Mouse (Mus musculus) E14TG2a.4 (cell line): ENCODE measurements around the gene Dll4.

Experiments used
- H3K27me3 ChIP-seq: 2 replicates; pipeline ENCODE4 v1.6.1; 2014; ENCODE audit warnings: low read length, control low read depth; ENCODE audit not compliant: insufficient read depth
- H3K36me3 ChIP-seq: 2 replicates; pipeline ENCODE4 v1.6.1; 2014; ENCODE audit warnings: low read length, control low read depth; ENCODE audit not compliant: insufficient read depth
- H3K4me1 ChIP-seq: replicated peaks from 2 replicates; pipeline ENCODE4 v1.6.1; 2014; ENCODE audit warnings: low read depth, low read length, control low read depth
- H3K4me3 ChIP-seq: replicated peaks from 2 replicates; pipeline ENCODE4 v1.5.1; 2014; ENCODE audit warnings: mild to moderate bottlenecking, low read length
- H3K9me3 ChIP-seq: 2 replicates; pipeline ENCODE4 v1.6.1; 2014; ENCODE audit warnings: low read length, control low read depth
- CTCF ChIP-seq: conservative IDR thresholded peaks from 2 replicates; pipeline ENCODE4 v1.5.1; 2014; ENCODE audit warnings: low read length
- NANOG ChIP-seq: IDR thresholded peaks from 2 replicates; pipeline ENCODE4 v1.6.1; 2014; ENCODE audit warnings: borderline replicate concordance, low read length, mixed read lengths
- POU5F1 ChIP-seq: IDR thresholded peaks from 2 replicates; pipeline ENCODE4 v1.6.1; 2014; ENCODE audit warnings: low read length, borderline replicate concordance

Dll4 gene

DNA sequence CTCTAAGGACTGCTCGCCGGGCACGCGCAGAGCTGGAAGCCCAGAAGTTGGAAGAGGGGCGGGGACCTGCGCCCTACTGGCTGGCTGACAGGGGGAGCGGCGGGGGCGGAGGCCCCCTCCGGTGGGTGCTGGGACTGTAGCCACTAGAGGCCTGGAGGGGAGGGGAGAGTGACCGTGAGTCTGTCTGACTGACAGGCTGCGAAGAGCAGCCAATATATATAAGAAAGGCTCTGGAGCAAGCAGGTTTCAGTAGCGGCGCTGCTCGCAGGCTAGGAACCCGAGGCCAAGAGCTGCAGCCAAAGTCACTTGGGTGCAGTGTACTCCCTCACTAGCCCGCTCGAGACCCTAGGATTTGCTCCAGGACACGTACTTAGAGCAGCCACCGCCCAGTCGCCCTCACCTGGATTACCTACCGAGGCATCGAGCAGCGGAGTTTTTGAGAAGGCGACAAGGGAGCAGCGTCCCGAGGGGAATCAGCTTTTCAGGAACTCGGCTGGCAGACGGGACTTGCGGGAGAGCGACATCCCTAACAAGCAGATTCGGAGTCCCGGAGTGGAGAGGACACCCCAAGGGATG, at the start of gene Dll4:
Gene Dll4 (plus strand): TSS at position 217 of the 576 bp plus-strand sequence.
- Histone ChIP-seq H3K4me3 (peak within 1 kb of the TSS; percentile 77), H3K4me1 (peaks cover 54% of the 10 kb centered on the region), H3K27me3 (peaks cover 97% of the 10 kb centered on the region), H3K36me3 (no peaks in the 10 kb centered on the region), H3K9me3 (0 out of 2 replicates have a peak, but pooled peaks cover 3% of the 10 kb centered on the region)
- TF ChIP-seq CTCF = no peak

DNA sequence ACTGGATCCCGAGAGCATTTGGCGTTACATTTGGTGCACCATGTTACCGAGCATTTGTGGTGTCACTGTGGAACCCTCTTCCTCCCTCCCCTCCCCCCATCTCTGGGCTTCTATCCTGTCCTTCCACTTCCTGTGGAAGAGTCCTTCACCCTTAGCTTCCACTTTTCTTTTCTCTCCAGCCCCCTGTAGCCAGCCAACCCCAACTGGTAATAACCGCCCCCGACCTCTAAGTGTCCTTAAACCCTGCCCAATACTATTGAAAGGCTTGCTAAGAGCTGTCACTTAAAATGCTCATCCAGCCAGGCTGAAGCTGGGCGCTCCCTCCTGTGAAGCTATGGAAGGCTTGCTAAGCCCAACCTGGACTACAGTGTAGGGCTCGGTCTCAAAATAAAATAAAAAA, 48.7 kb upstream of the Dll4 start:
- TF ChIP-seq NANOG = no peak
- no peak for TF ChIP-seq CTCF
- TF ChIP-seq POU5F1 = no peak
- Histone ChIP-seq H3K4me3 (0 out of 2 replicates have a peak overlapping the region, but pooled peaks have one; percentile 26), H3K9me3 (no peaks in the 10 kb centered on the region), H3K4me1 (peaks cover 20% of the 10 kb centered on the region; the same call in 1 of the 2 replicates), H3K27me3 (no peaks in the 10 kb centered on the region), H3K36me3 (no peaks in the 10 kb centered on the region)

DNA sequence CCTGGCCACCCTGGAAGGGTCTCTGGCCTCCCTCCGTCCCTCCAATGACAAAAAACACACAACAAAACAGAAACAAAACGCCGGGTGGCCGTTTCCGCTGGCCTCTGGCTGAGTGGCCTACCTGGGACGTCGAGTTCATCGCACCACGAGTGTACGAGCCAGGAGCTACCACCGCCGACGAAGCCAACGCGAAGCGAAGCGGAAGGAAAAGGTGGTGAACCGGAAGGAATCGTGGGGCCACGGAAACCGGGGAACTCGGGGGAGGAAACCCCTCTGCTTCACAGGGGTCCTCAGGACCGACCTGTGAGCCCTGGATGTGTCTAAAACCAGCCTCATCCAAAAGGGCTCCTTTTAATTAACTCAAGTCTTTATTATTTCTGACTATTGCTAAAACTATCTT, 47.8 kb upstream of the Dll4 start:
- Histone ChIP-seq H3K9me3 (no peaks in the 10 kb centered on the region), H3K27me3 (no peaks in the 10 kb centered on the region), H3K36me3 (no peaks in the 10 kb centered on the region), H3K4me3 (0 out of 2 replicates have a peak overlapping the region, but pooled peaks have one; percentile 26), H3K4me1 (peaks cover 20% of the 10 kb centered on the region; the same call in 1 of the 2 replicates)
- no peak for TF ChIP-seq CTCF
- no peak for TF ChIP-seq POU5F1
- TF ChIP-seq NANOG = no peak

DNA sequence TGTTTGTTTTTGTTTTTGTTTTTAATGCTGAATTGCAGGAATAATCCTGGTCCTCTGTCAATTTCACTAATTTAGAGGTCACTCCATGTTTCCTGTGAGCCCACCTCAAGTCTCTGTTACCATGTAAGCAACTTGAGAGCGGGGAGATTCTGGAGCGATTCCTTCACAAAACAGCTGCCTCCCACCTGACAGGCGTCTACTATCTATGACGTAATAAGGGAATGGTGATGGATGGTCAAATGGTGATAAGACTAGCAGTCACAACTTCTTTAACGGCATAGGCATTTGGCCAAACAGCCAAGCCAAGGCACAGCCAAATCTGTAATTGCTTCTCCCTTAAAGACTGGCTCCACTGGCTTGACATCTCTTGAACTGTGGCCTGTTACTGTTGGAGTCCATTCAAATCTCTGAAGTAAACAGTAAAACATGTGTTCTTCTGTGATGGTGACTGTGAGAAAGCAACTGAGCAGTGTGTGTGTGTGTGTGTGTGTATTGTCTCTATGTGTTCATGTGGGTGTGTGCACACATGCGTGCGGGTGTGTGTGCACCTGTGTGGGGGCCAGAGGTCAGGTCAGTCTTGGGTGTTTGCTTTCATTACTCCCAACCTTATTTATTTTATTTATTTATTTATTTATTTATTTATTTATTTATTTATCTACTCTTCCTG, 43.6 kb upstream of the Dll4 start:
- Histone ChIP-seq H3K4me3 (no peak overlapping the region), H3K36me3 (no peaks in the 10 kb centered on the region), H3K27me3 (no peaks in the 10 kb centered on the region), H3K4me1 (peaks cover 18% of the 10 kb centered on the region), H3K9me3 (no peaks in the 10 kb centered on the region)
- TF ChIP-seq NANOG (no peak), POU5F1 (no peak), CTCF (no peak)

DNA sequence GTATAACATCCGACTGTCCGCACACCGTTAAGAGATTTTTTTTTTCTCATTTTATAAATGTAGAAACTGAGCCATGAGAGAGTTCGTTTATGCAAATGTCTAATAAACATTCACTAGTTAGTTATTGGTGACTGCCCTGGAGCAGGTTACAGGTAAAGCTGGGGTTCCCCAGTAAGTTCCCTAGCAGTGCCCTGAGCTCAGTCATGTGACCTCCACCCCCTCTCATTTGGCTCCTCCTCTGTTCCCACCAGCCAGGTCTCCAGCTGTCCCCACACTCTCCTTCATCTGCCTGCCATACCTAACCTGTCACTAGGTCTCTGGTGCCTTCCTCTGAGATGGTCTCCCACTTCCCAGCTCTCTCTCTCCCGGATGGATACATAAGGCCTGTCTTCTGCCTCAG, 38.2 kb upstream of the Dll4 start:
- Histone ChIP-seq H3K36me3 (peaks cover 26% of the 10 kb centered on the region), H3K4me3 (no peak overlapping the region), H3K9me3 (no peaks in the 10 kb centered on the region), H3K27me3 (no peaks in the 10 kb centered on the region), H3K4me1 (peaks cover 31% of the 10 kb centered on the region)
- no peak for TF ChIP-seq NANOG
- no peak for TF ChIP-seq POU5F1
- TF ChIP-seq CTCF = no peak

DNA sequence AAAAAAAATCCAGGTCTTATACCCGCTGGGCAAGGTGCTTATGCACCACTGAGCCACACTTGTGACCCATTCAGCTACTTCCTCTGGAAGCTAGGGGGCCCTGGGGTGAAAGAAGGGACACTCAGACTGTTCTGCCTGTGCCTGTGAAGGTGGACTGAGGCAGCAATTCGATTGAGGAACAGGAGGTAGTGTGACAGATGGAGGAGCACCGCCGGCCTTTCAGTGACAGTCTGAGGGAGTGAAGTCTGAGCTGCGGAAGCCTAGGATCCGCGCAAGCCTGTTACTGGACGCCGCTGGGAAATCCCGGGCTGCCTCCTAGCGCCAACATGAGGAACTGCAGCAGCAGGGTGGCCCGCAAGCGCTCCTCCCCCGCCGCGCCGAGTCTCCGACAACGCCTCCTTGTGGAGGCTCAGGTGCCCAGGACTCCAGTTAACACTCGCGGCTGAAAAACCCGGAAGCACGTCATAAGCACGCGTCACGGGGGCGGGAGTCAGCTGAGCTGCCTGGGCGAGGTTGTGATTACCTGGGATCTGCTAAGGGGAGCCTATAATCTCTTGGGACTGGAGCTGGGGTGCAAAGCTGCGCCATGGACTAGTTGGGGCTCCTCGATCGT, 37.2 kb upstream of the Dll4 start, which contains the start of gene Vps18:
Gene Vps18 (plus strand): TSS at position 471 of the 613 bp plus-strand sequence.
- H3K4me1 ChIP-seq = peaks cover 40% of the 10 kb centered on the region
- peak; percentile 79 for TF ChIP-seq CTCF
- no peak for TF ChIP-seq POU5F1
- no peak for TF ChIP-seq NANOG
- H3K36me3 ChIP-seq = peaks cover 31% of the 10 kb centered on the region

DNA sequence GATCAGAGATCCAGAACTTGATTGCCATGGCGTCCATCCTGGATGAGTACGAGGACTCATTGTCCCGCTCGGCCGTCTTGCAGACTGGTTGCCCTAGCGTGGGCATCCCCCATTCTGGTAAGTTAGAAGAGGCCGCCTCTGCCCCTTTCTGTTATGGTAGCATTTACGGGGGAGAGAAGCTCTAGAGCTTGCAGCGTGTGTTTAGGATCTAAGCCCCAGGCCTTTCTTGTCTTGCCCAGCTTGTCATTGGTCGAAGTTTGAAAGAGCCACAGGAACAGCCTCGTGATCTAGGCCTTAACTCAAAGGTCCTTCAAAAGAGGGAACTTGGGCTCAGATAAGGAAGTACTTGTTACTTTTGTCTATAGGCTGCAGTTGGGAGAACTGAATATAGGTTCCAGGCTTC, 36.6 kb upstream of the Dll4 start:
- TF ChIP-seq CTCF (no peak), NANOG (no peak), POU5F1 (no peak)
- peaks cover 47% of the 10 kb centered on the region for H3K4me1 ChIP-seq
- H3K4me3 ChIP-seq = peak overlapping the region; percentile 94
- H3K36me3 ChIP-seq = peaks cover 38% of the 10 kb centered on the region
- H3K27me3 ChIP-seq = peaks cover 6% of the 10 kb centered on the region; the same call in 1 of the 2 replicates
- H3K9me3 ChIP-seq = no peaks in the 10 kb centered on the region

More for the DNA sequence above, 37.2 kb upstream of the Dll4 start, which contains the start of gene Vps18:
- Histone ChIP-seq H3K27me3 (peaks cover 3% of the 10 kb centered on the region; the same call in 1 of the 2 replicates), H3K4me3 (peak within 1 kb of the TSS; percentile 94), H3K9me3 (no peaks in the 10 kb centered on the region)

DNA sequence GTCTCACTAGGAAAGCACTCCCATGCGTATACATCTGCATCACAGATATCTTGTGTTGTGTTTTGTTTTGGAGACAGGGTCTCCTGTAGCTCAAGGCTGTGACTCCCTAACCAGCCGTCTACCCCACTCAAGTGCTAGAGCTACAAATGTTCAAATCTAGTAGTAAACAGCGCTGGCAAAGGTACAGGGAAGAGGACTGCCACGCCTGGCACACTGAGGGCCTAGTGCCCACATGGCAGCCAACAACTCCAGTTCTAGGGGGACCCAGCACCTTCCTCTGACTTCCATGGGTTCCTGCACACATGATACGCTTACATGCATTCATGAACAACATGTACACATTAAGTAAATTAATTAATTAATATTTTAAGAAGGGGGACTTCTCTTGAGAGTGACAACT, 33.3 kb upstream of the Dll4 start:
- peaks cover 9% of the 10 kb centered on the region; the same call in 1 of the 2 replicates for H3K27me3 ChIP-seq
- H3K36me3 ChIP-seq = peaks cover 65% of the 10 kb centered on the region
- no peak overlapping the region for H3K4me3 ChIP-seq
- peaks cover 59% of the 10 kb centered on the region for H3K4me1 ChIP-seq
- H3K9me3 ChIP-seq = no peaks in the 10 kb centered on the region
- TF ChIP-seq CTCF (no peak), NANOG (no peak), POU5F1 (no peak)
